Mouse (Mus musculus): ENCODE measurements around the gene Ypel4. TPM values are rescaled to one million over a fixed set of nuclear protein-coding genes. Genes with fewer than 3 reads are reported as not detected.

Ypel4 gene
- polyA plus RNA-seq (2015; fragmentation: Nextera tagmentation; extraction: Ambion mirVana): 6.6 and 7.9 TPM in 2 replicates

- peak; percentile 69 for ATAC-seq (ENCODE audit: insufficient number of reproducible peaks, low FRiP score, low TSS enrichment, low read depth)
- Histone ChIP-seq H3K4me2 (replicated peaks) (peak within 1 kb of the TSS; percentile 59), H3K36me3 (no peaks in the 10 kb centered on the region), H3K9me3 (replicated peaks) (no peaks in the 10 kb centered on the region), H3K27me3 (no peaks in the 10 kb centered on the region), H3K9ac (peak within 1 kb of the TSS; percentile 42), H3K27ac (replicated peaks) (peak within 1 kb of the TSS; percentile 53; the same call in 1 of the 2 replicates), H3K4me1 (peaks cover 54% of the 10 kb centered on the region), H3K4me3 (replicated peaks) (peak within 1 kb of the TSS; percentile 49)
- 2% methylated on average over 8 of the region's 8 CpGs for WGBS
These were observed at the start of gene Ypel4 for GRCm38 (mm10) chr2:84733579-84734300. Gene Ypel4 (plus strand): TSS chr2:84734058.

- Histone ChIP-seq H3K4me2 (replicated peaks) (no peak overlapping the region), H3K4me1 (no peaks in the 10 kb centered on the region), H3K27ac (replicated peaks) (no peak overlapping the region), H3K9ac (no peak overlapping the region), H3K4me3 (replicated peaks) (no peak overlapping the region), H3K36me3 (peaks cover 84% of the 10 kb centered on the region), H3K27me3 (no peaks in the 10 kb centered on the region), H3K9me3 (replicated peaks) (no peaks in the 10 kb centered on the region)
- no peak for ATAC-seq (ENCODE audit: insufficient number of reproducible peaks, low FRiP score, low TSS enrichment, low read depth)
- 85% methylated on average over 2 of the region's 2 CpGs for WGBS
These were observed 45.6 kb upstream of the Ypel4 start for GRCm38 (mm10) chr2:84688080-84688844.

- WGBS: 87% methylated on average over 12 of the region's 12 CpGs
- Histone ChIP-seq H3K27ac (replicated peaks) (no peak overlapping the region), H3K4me1 (no peaks in the 10 kb centered on the region), H3K9ac (no peak overlapping the region), H3K9me3 (replicated peaks) (no peaks in the 10 kb centered on the region), H3K36me3 (peaks cover 86% of the 10 kb centered on the region), H3K4me3 (replicated peaks) (no peak overlapping the region), H3K4me2 (replicated peaks) (no peak overlapping the region), H3K27me3 (no peaks in the 10 kb centered on the region)
- ATAC-seq (ENCODE audit: insufficient number of reproducible peaks, low FRiP score, low TSS enrichment, low read depth): no peak
These were observed 43.8 kb upstream of the Ypel4 start for GRCm38 (mm10) chr2:84690050-84690449.

GRCm38 (mm10) chr2:84695007-84695695 is 38.7 kb upstream of the Ypel4 start:
- H3K9me3 ChIP-seq (replicated peaks): no peaks in the 10 kb centered on the region
- H3K4me1 ChIP-seq: no peaks in the 10 kb centered on the region
- H3K4me3 ChIP-seq (replicated peaks): no peak overlapping the region
- peaks cover 61% of the 10 kb centered on the region for H3K36me3 ChIP-seq
- no peak overlapping the region for H3K9ac ChIP-seq
- no peaks in the 10 kb centered on the region for H3K27me3 ChIP-seq
- no peak overlapping the region for H3K4me2 ChIP-seq (replicated peaks)
- WGBS: 91% methylated on average over 5 of the region's 5 CpGs
- no peak for ATAC-seq (ENCODE audit: insufficient number of reproducible peaks, low FRiP score, low TSS enrichment, low read depth)
- H3K27ac ChIP-seq (replicated peaks): no peak overlapping the region

- no peak for ATAC-seq (ENCODE audit: insufficient number of reproducible peaks, low FRiP score, low TSS enrichment, low read depth)
- peaks cover 6% of the 10 kb centered on the region; the same call in 1 of the 2 replicates for H3K36me3 ChIP-seq
- no peaks in the 10 kb centered on the region for H3K9me3 ChIP-seq (replicated peaks)
These were observed 30.4 kb upstream of the Ypel4 start for GRCm38 (mm10) chr2:84703497-84703896.

GRCm38 (mm10) chr2:84704329-84704728 is 29.5 kb upstream of the Ypel4 start:
- 69% methylated on average over 5 of the region's 5 CpGs for WGBS
- H3K36me3 ChIP-seq: peaks cover 4% of the 10 kb centered on the region; the same call in 1 of the 2 replicates

More at GRCm38 (mm10) chr2:84703497-84703896, 30.4 kb upstream of the Ypel4 start:
- H3K4me3 ChIP-seq (replicated peaks): no peak overlapping the region
- WGBS: 79% methylated on average over 1 of the region's 1 CpGs
- H3K9ac ChIP-seq: no peak overlapping the region
- H3K27me3 ChIP-seq: no peaks in the 10 kb centered on the region
- peaks cover 10% of the 10 kb centered on the region; the same call in 1 of the 2 replicates for H3K4me1 ChIP-seq
- H3K27ac ChIP-seq (replicated peaks): no peak overlapping the region
- no peak overlapping the region for H3K4me2 ChIP-seq (replicated peaks)

GRCm38 (mm10) chr2:84705295-84705694 is 28.6 kb upstream of the Ypel4 start:
- 50% methylated on average over 1 of the region's 1 CpGs for WGBS
- ATAC-seq (ENCODE audit: insufficient number of reproducible peaks, low FRiP score, low TSS enrichment, low read depth): no peak
- Histone ChIP-seq H3K9ac (no peak overlapping the region), H3K4me3 (replicated peaks) (no peak overlapping the region), H3K27me3 (no peaks in the 10 kb centered on the region), H3K9me3 (replicated peaks) (no peaks in the 10 kb centered on the region), H3K36me3 (peaks cover 10% of the 10 kb centered on the region), H3K4me1 (peaks cover 10% of the 10 kb centered on the region; the same call in 1 of the 2 replicates), H3K4me2 (replicated peaks) (0 out of 2 replicates have a peak overlapping the region, but pooled peaks have one; percentile 12), H3K27ac (replicated peaks) (peak overlapping the region; percentile 77; the same call in 1 of the 2 replicates)

More at GRCm38 (mm10) chr2:84704329-84704728, 29.5 kb upstream of the Ypel4 start:
- Histone ChIP-seq H3K27me3 (no peaks in the 10 kb centered on the region), H3K4me2 (replicated peaks) (no peak overlapping the region), H3K9ac (no peak overlapping the region), H3K4me1 (peaks cover 10% of the 10 kb centered on the region; the same call in 1 of the 2 replicates), H3K9me3 (replicated peaks) (no peaks in the 10 kb centered on the region), H3K27ac (replicated peaks) (peak overlapping the region; percentile 68; the same call in 1 of the 2 replicates), H3K4me3 (replicated peaks) (no peak overlapping the region)
- no peak for ATAC-seq (ENCODE audit: insufficient number of reproducible peaks, low FRiP score, low TSS enrichment, low read depth)

GRCm38 (mm10) chr2:84707523-84707922 is 26.3 kb upstream of the Ypel4 start:
- Histone ChIP-seq H3K36me3 (peaks cover 15% of the 10 kb centered on the region), H3K27me3 (no peaks in the 10 kb centered on the region), H3K4me1 (peaks cover 10% of the 10 kb centered on the region; the same call in 1 of the 2 replicates), H3K27ac (replicated peaks) (no peak overlapping the region), H3K4me2 (replicated peaks) (no peak overlapping the region), H3K9me3 (replicated peaks) (no peaks in the 10 kb centered on the region), H3K4me3 (replicated peaks) (no peak overlapping the region), H3K9ac (no peak overlapping the region)
- 43% methylated on average over 1 of the region's 1 CpGs for WGBS
- no peak for ATAC-seq (ENCODE audit: insufficient number of reproducible peaks, low FRiP score, low TSS enrichment, low read depth)

- no peak overlapping the region for H3K27ac ChIP-seq (replicated peaks)
- H3K27me3 ChIP-seq: no peaks in the 10 kb centered on the region
- H3K9me3 ChIP-seq (replicated peaks): no peaks in the 10 kb centered on the region
- no peak for ATAC-seq (ENCODE audit: insufficient number of reproducible peaks, low FRiP score, low TSS enrichment, low read depth)
- H3K9ac ChIP-seq: no peak overlapping the region
- no peak overlapping the region for H3K4me3 ChIP-seq (replicated peaks)
- peaks cover 18% of the 10 kb centered on the region; the same call in 1 of the 2 replicates for H3K4me1 ChIP-seq
- H3K36me3 ChIP-seq: peaks cover 15% of the 10 kb centered on the region
- no peak overlapping the region for H3K4me2 ChIP-seq (replicated peaks)
- 79% methylated on average over 2 of the region's 2 CpGs for WGBS
These were observed 22.0 kb upstream of the Ypel4 start for GRCm38 (mm10) chr2:84711898-84712297.

- Histone ChIP-seq H3K27ac (replicated peaks) (peak overlapping the region; percentile 98), H3K4me1 (peaks cover 11% of the 10 kb centered on the region; the same call in 1 of the 2 replicates), H3K36me3 (peaks cover 12% of the 10 kb centered on the region), H3K4me2 (replicated peaks) (peak overlapping the region; percentile 74), H3K4me3 (replicated peaks) (peak overlapping the region; percentile 98), H3K9ac (peak overlapping the region; percentile 90), H3K27me3 (no peaks in the 10 kb centered on the region), H3K9me3 (replicated peaks) (no peaks in the 10 kb centered on the region)
- WGBS: under 1% methylated on average over 26 of the region's 26 CpGs
- no peak for ATAC-seq (ENCODE audit: insufficient number of reproducible peaks, low FRiP score, low TSS enrichment, low read depth)
These were observed 19.4 kb upstream of the Ypel4 start for GRCm38 (mm10) chr2:84714422-84714810.
